Mouse (Mus musculus) layer of hippocampus, postnatal 10 days (tissue): ENCODE results near the gene Fbxo47. TPM values are rescaled to one million over a fixed set of nuclear protein-coding genes. Genes with fewer than 3 reads are reported as not detected.

Experiments used
- DNase-seq, 2 experiments: peaks; one replicate each; pipeline ENCODE4 v3.0.0; 2021; ENCODE audit warnings: low spot score in 2 of 2
- long read RNA-seq: library from polyadenylated mRNA; stranded (forward); transcript quantifications from one replicate; pipeline ENCODE4 v2.0.0, GENCODE M21; 2023
- total RNA-seq, 2 experiments: library from RNA; stranded (reverse); gene quantifications; 2 replicates each; pipeline ENCODE4 v1.2.3; 2021

Gene Fbxo47
- total RNA-seq: under 1 TPM; 0.45 to 0.46 TPM
- long read RNA-seq, partial matches to known transcripts: 0 of 11 reads
- long read RNA-seq, other reads (novel, unspliced or antisense): 11 of 11 reads

DNA sequence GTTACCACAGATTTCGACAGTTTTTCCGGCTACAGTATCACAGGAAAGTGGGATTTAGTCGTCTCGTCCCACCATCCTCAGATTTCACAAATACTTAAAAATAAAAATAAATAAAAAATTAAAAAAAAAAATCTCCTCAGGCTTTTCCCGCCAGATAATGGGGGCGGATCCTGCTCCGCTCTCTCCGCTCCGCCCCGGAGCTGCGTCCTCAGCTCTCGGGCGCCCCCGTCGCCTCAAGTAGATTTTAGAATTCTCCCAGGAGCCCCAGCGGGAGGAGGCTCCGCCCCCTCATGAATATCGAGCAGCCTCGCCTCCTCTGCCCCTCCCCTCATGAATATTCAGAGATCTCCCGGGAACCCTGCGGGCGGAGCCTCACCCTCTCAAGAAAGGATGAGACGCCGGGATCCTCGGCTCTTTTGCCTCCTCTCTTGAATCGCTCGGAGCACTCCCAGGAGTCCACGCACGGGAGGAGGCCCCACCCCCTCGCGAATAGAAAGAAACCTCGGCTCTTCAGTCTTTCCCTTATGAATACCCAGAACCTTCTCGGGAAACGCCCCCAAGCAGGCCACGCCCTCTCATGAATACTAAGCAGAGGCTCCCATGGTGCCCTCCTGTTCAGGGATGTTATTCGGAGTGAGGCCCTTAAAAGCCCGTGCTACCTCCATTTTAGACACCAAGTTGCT lies at the start of gene Fbxo47:
Gene Fbxo47 (minus strand): TSS at position 237 of the 683 bp plus-strand sequence.
- DNase-seq: peak; percentile 94 to 97

GRCm38 (mm10) chr11:97933553-97933952 lies 49.6 kb upstream of the Fbxo47 start:
- no peak for DNase-seq

DNA sequence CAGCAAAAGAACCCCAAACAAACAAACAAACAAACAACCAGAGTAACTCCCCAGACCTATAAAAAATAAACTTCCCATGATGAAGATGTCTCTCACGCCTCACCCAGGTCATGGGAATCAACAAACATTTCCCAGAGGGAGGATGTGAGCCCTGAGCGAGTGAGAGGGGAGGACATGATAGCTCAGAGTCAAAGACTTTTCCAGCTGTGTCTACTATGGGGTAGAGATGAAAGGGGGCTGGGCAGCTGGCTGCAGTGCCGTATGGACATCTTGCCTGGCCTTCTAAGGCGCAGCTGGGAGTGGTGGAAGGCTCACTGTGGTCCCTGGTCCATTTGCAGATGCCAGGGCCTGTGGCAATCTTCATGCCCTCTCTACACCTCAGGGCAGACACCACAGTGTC lies 45.0 kb upstream of the Fbxo47 start:
- DNase-seq: no peak

DNA sequence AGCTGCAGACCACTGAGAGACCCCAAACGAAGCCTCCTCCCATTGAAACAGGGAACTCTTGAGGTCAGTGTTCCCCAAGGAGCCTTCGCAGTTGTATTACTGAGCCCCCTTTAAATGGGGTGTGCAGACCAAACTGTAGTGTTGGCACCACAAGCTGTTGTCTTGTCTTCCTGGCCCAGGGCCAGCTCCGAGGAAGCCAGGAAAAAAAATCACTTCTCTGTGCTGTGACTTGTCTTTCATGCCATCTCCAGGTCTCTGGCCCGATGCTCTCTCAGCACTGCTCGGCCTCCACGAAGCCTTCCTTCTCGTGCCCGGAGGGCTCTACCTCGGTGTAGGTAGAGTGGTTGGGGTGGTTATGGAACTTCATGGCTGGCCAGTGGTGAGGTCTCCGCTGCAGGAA lies 40.3 kb upstream of the Fbxo47 start:
- DNase-seq: no peak

- no peak for DNase-seq
These were observed 39.7 kb upstream of the Fbxo47 start for GRCm38 (mm10) chr11:97923639-97924038.

GRCm38 (mm10) chr11:97915974-97916503 lies 32.1 kb upstream of the Fbxo47 start:
- no peak for DNase-seq

DNA sequence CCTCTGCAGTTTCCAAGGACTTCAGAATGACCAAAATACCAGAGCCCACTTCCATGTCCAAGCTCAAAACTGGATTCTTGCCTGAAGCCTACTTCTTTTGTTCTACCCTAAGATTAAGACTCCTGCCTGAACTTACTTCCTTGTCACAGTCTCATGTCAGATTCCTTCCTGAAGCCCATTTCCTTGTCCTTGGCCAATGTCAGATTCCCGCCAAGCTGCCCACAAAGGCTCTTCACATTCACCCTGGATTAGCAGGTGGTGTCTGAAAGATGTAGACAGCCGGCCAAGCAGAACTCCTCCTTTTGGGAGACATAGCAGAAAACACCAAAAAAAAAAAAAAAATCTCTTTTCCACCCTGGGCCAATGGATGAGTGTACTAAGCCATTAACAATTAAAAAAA lies 31.5 kb upstream of the Fbxo47 start:
- no peak for DNase-seq

DNA sequence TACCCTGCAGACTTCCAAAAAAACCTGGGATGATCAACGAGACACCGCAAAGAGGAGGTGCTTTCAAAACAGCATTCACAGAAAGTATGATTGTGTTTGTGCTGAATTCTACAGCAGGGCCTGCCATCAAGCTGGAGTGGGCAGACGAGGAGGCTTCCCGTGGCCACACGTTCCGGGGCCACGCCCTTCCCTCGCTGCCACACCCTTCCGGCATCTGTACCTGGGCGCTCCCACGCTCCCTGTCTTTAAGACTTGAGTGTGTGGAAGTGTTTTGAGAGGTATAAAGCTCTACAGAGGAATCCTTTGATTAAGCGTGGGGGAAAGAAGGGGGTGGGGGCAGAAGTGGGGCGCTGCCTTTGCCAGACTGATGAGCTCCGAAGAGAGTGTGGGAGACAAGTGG lies 29.2 kb upstream of the Fbxo47 start:
- DNase-seq: no peak

GRCm38 (mm10) chr11:97908634-97909348 lies 24.8 kb upstream of the Fbxo47 start:
- DNase-seq: no peak

DNA sequence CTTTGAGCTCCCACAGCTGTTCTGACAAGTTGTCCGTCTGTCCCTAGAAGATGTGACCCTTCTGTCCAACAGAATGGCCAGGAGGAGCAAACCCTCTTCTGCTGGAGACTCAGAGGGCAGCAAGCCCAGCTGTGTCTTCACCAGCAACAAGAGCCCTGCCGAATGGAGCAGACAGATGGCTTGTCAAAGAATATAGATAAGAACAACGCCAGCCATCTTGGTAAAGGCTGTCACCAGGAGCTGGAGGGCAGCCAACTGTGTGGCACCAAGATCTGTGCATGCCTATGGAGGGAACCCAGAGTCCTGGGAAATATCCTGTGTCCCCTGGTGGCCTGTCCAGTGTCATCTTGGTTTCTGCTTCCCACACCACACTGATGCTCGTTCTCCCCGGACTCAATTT lies 24.0 kb upstream of the Fbxo47 start:
- no peak for DNase-seq

DNA sequence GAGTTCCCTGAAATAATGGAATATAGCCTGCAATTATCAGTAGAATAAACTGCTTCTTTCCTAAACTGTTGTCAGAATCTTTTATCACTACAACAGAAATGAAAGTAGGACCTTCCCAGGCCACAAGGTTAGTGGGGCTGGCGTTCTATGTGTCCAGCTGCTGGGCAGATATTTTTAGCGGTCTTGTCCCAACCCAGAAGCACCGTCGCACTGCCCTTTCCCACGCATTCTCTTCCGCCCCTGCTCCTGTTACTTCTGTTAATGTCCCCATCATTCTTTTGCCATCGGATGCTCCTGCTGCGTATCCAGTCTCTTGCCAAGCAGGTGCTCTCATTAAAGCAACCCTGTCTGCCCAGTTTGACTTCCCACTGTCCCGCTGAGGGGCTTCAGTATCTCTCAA lies 23.0 kb upstream of the Fbxo47 start:
- DNase-seq: no peak

DNA sequence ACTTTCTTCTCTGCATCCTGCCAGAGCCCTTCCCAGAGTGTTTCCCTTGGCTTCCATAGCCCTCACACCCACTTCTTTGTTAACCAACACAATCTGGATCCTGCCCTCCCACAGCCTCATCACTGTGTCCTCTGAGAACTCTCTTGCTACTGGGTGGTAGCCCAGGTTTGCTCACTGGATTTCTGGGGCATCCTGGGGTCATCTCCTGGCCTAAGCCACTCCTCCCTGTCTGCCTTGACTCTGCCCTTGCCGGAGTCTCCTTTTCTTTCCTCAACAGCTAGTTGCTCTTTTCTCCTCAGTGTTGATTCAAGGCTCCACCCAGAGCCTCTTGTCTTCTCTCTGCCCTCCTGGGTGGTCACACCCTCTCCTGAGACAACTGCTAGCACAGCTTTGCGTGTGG lies 22.0 kb upstream of the Fbxo47 start:
- no peak for DNase-seq

DNA sequence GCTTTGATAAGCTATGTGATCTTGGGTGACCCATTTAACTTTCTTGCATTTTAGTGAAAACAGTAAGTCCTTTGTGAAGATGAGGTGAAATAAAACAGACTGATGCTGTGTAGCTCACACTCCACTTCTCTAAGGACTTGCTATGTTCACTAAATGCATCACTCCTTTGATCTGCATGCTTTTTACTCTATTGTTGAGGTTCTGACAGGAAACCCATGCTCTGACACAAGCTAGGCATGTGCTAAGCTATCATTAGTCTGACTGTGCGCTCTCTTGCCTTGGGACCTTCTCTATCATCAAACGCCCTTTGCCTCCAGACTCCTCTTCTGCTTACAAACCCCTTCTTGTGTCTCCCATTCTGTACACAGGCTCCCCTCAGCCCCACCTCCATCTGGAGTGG lies 21.6 kb upstream of the Fbxo47 start:
- no peak for DNase-seq

DNA sequence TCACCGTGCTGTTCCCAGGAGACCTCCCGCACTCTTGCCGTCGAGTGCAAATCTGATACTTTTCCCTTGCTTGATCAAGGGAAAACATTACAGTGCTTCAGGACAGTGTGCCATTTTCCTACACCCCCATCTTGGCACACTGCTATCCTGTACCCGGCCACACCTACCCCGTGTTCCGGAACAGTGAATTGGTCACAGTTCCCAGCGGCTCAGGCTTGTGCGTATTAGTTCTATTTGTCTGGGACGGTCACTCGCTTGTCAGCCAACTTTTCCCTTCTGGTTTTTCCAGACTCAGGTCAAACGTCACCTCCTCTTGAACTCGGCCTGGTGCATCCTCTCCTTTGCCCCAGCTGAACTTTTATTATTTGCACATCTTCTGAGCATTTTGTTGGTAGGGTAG lies 20.8 kb upstream of the Fbxo47 start:
- DNase-seq: no peak

GRCm38 (mm10) chr11:97901806-97902205 lies 17.9 kb upstream of the Fbxo47 start:
- DNase-seq: no peak

DNA sequence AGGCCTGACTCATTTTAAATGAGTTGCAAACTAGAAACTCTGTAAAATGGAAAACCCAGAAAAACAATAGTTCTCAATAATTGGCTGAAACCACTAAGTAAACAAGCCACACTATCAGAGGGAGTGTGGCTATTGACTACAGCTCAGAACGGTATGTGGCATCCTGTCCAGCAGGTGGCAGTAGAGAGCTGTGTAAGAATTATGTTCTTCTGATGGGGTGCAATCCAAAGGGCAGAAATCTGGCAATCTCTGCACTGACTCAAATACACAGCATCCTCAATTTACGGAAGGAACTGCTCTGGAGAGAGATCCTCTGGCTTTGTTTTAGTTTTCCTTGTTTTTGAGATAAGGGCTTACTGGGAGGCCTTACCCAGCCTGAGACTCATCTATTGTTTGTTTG lies 15.9 kb upstream of the Fbxo47 start:
- DNase-seq: peak; percentile 92 to 93

DNA sequence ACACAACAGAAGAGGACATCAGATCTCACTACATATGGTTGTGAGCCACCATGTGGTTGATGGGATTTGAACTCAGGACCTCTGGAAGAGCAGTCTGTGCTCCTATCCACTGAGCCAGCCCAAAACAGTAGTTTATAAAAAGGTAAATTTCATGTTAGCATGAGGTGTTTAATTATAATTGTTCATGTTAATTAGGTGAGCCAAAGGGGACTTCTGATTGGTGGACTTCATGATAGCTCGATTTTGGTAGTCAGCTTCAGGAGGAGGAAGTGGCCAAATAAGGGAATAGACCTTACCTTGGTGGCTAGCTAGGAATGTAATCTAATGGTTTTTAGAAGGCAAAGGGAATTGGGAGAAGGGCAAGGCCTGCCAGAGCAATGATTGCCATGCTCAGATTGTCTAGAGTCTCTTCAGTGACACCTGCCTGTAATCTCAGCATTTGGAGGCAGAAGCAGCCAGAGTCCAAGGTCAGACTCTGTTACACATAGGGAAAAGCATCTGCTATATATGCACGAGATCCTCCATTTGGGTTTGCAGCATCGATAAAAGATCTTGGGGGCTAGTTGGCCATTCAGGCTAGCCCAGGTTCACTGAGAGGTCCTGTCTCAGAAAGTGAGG lies 13.7 kb upstream of the Fbxo47 start:
- no peak for DNase-seq

GRCm38 (mm10) chr11:97896655-97897054 lies 12.7 kb upstream of the Fbxo47 start:
- no peak for DNase-seq

GRCm38 (mm10) chr11:97891821-97892220 lies 7.9 kb upstream of the Fbxo47 start:
- DNase-seq: no peak

DNA sequence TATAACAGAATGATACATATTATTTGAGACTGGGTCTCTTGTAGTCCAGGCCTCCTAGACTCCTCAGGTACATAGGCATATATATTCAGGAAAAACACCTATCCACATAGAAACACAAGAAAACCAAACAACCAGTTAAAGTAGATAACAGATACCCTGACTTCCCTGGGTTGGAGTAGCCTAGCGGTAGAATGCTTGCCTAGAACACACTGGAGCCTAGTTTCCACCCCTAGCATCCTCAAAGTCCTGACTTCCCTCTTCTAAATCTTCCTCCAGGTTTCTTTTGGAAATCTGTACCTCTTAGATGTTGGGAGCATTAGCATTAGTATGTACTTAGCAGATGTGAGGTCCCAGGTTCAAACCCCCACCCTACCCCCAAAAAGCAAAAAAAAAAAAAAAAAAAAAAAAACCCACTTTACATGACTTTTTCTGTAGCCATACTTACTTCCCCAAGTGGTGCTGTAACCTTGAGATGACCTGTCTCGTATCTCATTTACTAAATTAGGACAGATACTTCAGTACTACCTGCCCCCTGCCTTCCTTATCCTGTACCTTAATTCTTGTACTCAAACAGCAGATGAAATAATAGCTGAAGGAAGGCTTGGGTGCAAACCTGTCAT lies 1.5 kb upstream of the Fbxo47 start:
- DNase-seq: no peak

DNA sequence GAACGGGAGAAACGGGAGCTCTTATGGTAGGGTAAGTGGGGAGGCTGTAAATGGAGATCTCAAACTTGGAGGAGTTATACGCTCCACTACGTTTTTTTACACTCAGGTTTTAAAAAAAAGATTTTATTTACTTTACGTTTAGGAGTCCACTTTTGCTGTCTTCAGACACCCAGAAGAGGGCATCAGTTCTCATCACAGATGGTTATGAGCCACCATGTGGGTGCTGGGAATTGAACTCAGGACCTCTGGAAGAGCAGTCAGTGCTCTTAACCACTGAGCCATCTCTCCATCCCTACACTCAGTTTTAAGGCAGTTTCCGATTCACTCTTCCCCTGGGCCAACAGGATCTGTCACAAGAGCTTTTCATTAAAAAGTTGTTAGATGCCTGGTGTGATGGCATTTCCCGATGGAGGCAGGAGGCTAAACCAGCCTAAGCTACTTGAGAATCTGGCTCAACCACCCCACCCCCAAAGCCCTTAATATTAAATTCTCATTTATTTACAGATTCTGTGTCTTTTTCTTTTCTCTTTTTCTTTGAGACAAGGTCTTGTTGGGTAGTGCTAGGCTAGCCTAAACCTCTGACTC lies 739 bp upstream of the Fbxo47 start:
- DNase-seq: no peak
